Mouse (Mus musculus): ENCODE measurements around the gene Gls.

The Gls gene

GRCm38 (mm10) chr1:52129794-52130193, 103.2 kb downstream of the Gls start:
- no peak for DNase-seq (ENCODE audit: extremely low read depth, low read depth, low spot score)

GRCm38 (mm10) chr1:52127350-52127749, 105.7 kb downstream of the Gls start:
- no peak for DNase-seq (ENCODE audit: extremely low read depth, low read depth, low spot score)

GRCm38 (mm10) chr1:52124818-52125217, 108.2 kb downstream of the Gls start:
- no peak for DNase-seq (ENCODE audit: extremely low read depth, low read depth, low spot score)

- DNase-seq (ENCODE audit: extremely low read depth, low read depth, low spot score): no peak
Observed at GRCm38 (mm10) chr1:52121052-52121451, 112.0 kb downstream of the Gls start.

- no peak for DNase-seq (ENCODE audit: extremely low read depth, low read depth, low spot score)
Observed at GRCm38 (mm10) chr1:52120191-52120590, 112.8 kb downstream of the Gls start.

- no peak for DNase-seq (ENCODE audit: extremely low read depth, low read depth, low spot score)
Observed at GRCm38 (mm10) chr1:52119691-52120090, 113.3 kb downstream of the Gls start.

GRCm38 (mm10) chr1:52118860-52119591, 114.0 kb downstream of the Gls start, which contains the start of gene Stat1:
Gene Stat1, plus strand, starts transcription at chr1:52119440.
- no peak for DNase-seq (ENCODE audit: extremely low read depth, low read depth, low spot score)

GRCm38 (mm10) chr1:52117777-52118176, 115.3 kb downstream of the Gls start:
- DNase-seq (ENCODE audit: extremely low read depth, low read depth, low spot score): no peak

- DNase-seq (ENCODE audit: extremely low read depth, low read depth, low spot score): no peak
Observed at GRCm38 (mm10) chr1:52116441-52116840, 116.6 kb downstream of the Gls start.

GRCm38 (mm10) chr1:52113666-52114069, 119.4 kb downstream of the Gls start:
- DNase-seq (ENCODE audit: extremely low read depth, low read depth, low spot score): no peak
